Mouse (Mus musculus): ENCODE measurements around the gene Guca2a.

Gene Guca2a

DNA sequence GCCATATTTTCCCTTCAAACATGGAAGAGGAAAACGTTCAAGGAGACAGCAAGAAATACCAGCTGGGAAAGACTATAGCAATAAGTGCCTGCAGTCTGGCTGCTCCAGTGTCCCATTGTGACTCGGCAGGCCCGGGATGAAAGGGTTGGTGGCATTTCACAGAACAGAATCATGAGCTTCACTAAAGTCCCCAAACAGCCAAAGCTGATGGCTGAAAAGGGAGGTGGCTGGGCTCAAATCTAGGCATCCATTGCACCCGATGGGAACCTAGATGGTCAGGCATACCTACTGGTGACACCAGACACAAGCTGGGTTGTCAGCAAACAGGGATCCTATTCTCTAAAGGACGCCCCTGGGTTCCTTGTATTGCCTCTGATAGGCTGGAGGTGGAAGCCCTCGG is 442 bp downstream of the Guca2a start:
- no peak for DNase-seq (ENCODE audit: extremely low read depth, low read depth, low spot score)

DNA sequence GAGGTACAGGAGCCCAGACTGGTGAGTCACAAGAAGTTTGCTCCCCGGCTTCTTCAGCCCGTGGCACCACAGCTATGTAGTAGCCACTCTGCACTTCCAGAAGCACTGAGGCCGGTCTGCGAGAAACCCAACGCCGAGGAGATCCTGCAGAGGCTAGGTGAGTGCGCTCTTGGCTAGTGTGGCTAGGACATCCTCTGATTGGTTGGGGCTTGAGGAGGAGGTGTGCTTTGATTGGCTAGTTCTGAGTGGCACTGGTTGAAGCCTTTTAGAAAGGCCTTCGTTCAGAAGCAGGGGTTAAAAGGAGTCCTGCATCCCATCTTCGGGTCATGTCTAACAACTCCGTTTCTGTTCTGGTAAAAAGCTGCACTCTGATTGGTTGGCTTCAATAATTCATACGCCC is 1.2 kb downstream of the Guca2a start:
- no peak for DNase-seq (ENCODE audit: extremely low read depth, low read depth, low spot score)

DNA sequence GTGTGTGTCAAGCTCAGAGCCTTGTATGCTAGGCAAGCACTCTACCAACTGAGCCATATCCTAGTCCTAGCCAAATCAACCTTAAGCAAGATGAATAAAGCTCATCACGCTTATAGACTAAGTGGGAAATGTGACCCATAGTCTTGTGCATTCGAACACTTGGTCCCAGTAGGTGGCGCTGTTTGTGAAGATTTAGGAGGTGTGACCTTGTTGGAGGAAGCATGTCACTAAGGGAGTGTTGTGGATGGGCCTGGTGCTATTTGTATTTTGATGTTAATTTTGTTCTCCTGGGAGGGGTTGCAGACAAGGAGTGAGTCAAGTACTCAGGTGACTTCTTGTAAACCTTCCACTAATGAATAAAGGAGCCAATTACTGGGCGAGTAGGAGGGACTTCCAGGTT is 5.2 kb downstream of the Guca2a start:
- DNase-seq (ENCODE audit: extremely low read depth, low read depth, low spot score) = no peak

DNA sequence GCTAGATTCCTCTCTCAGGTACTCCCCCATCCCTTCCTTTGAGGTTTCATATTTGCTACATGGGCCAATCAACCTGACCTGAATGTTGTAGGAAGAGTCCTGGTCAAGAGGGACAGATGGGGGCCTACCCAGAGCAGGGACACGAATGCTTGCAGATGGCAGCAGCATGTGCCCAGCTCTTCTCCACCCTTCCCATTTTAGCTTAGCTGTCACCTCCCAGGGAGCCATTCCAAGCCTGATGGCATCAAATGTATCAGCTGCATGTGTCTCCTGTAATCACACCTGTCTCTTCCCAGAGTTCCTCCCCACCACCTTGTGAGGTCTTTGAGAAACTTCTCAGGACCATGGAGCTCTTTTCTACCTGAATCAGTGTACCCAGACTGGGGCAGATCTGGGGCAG is 19.5 kb downstream of the Guca2a start:
- DNase-seq (ENCODE audit: extremely low read depth, low read depth, low spot score) = no peak

DNA sequence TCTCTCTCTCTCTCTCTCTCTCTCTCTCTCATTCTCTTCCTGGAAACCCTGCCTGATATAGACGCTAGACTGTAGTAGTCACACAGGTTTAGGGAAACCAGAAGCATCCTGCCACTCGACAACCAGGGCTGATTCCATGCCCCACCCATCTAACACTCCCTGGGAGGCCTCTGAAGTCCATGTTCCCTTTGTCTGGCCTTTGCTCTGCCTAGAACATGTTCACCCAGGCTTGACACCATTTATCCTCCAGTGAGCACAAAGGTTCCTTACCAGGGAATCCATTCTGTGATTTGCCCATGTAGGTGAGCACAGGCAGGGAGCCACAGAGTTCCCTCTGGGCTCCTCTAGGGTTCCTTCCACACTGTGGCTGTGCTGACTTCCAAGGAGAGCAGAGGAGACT is 20.7 kb downstream of the Guca2a start:
- DNase-seq (ENCODE audit: extremely low read depth, low read depth, low spot score) = no peak

DNA sequence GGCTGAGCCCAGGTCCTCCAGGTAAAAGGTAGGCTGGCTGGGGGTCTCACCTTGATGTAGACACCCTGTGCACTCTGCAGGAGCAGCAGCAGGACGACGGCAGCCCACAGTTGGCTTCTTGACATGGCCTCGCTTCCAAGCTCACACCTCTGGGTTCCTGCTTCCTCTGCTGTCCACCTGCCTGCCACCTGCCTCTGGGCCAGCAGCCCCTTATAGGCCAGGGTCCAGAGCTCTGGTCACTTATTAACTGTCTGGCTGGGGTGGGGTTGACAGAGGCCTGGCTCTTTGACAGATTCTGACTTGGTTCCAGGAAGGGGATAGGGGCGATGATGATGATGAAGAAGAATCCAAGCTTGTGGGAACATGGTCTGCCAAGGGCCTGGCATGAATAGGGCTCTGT is 21.2 kb downstream of the Guca2a start, which contains the start of gene Guca2b:
Guca2b (minus strand) TSS at position 224 of the 400 bp plus-strand sequence.
- DNase-seq (ENCODE audit: extremely low read depth, low read depth, low spot score) = no peak

DNA sequence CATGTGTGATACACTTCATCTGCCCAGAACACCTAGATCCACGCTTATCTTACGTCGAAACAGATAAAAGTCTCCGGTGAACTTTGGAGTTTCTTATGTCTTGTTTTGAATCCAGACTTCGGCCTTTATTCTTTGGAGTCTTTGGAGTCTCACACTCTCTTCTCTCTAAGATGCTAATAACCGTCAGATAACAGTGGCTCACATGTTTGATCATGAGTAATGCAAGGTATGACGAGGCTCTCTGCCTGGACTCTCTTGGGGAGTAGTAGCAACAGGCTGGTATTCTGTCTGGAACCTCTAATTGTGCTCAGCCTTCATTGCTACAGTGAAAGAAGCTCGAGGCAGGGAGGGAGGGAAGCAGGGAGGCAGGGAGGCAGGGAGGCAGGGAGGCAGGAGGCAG is 22.5 kb downstream of the Guca2a start:
- DNase-seq (ENCODE audit: extremely low read depth, low read depth, low spot score) = no peak

DNA sequence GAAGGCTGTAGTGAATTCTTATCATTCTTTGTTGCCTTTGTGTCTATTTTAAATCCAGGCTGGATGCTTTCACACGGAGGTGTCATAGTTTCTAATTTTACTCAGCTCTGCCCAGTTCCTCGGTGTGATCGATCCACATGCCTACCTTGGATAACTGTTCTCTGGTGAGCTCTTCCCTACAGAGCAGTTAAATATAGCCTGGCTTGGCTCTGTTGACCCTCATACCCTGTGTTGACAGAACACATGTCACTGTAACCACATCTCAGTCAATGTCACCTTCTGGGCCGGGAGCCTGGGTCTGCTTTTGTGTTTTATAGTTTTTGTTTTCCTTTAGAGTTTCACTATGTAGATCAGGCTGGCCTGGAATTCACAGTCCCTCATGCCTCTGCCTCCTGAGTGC is 24.6 kb downstream of the Guca2a start:
- no peak for DNase-seq (ENCODE audit: extremely low read depth, low read depth, low spot score)

DNA sequence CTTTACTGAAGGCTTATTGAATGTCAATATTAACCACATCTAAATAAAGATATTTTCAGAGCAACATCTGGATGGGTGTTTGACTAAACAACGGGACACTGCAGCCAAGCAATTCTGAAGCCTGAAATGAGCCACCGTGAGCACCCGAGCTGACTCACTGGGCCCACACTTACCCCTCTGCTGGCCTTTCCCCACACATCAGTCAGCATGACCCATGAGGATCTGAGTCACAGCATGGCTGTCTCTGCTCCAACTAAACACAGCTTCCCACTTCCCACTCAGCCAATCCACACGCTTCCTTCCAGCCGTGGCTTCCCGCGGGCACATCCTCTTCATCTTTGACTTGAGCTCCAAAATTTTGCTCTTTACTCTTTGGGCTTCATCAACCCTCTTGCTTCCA is 25.5 kb downstream of the Guca2a start:
- no peak for DNase-seq (ENCODE audit: extremely low read depth, low read depth, low spot score)

DNA sequence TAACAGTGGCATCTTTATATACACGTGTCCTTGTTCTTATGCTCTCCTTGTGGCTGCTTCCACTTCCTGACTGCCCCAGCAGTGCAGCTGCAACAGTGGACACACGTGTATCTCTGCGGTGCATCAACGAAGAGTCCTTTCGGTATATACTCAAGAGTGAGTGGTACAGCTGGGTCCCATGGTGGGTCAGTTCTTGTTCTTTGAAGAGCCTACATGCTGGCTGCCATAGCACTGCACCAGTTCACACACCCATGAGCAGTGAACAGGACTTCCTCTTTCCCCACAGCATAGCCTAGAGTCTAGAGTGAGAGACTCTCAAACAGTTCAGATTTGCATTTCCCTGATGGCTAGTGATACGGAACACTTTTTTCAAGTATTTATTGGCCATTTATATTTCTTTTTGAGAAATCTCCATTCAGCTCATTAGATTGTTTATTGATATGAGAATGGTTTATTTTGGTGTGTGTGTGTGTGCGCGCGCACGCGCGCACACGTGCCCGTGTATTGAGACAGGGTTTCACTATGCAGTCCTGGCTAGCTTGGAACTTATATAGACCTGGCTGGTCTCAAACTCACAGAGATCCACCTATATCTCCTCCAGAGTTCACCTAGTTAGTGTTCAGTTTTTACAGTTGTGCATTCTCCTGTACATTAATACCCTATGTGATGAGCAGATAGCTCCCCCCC is 26.0 kb downstream of the Guca2a start:
- no peak for DNase-seq (ENCODE audit: extremely low read depth, low read depth, low spot score)

DNA sequence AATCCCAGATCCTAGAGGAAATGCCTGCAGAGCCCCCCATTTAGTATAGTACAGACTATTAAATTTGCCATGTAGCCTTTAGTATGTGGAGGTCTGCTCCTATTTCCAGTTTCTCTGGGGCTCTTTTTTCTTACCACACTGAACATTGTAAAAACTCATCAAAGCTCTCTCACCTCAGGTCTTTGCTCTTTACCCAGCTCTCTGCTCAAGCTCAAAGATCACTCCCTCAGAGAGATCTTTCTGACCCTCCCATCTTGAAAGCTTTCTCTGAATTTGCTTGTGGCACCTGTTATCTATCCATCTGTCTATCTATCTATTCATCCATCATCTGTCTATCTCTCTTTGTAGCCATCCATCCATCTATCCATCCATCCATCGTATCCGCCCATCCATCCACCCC is 27.7 kb downstream of the Guca2a start:
- DNase-seq (ENCODE audit: extremely low read depth, low read depth, low spot score) = no peak

DNA sequence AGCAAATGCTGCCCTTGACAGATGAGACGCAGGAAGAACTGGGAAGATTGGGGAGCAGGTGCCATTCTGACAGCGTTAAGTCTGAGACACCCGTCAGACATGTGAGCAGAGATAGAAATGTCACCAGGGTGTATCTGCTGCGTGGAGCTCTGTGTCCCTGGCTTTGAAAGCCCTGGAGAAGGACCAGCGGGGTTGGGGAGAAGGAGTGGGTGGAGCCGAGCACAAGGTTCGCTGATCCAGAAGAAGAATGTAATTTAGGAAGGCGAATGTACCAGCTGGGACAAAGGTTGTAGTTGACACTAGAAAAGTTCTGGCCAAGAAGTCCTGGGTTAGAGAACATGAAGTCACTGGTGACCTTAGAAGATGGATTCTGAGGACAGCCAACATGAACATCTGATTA is 28.6 kb downstream of the Guca2a start:
- DNase-seq (ENCODE audit: extremely low read depth, low read depth, low spot score) = no peak

DNA sequence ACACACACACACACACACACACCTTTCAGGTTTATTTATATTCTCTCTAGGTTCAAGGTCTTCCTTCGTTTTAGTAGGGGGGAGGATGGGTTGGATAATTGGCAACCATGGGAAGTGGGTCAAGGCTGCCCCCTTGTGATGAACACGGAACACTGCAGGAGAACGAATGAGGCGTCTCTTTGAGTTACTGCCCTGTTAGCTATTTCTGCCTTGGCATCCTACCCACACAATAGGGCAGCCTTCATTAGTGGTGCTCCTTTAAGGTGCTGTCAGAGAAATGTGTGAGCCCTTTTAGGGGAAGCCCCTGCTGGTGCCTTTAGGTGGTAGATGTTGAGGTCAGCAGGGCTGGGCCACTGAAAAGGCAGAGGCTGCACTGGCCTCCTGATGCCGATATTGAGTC is 29.9 kb downstream of the Guca2a start:
- no peak for DNase-seq (ENCODE audit: extremely low read depth, low read depth, low spot score)

DNA sequence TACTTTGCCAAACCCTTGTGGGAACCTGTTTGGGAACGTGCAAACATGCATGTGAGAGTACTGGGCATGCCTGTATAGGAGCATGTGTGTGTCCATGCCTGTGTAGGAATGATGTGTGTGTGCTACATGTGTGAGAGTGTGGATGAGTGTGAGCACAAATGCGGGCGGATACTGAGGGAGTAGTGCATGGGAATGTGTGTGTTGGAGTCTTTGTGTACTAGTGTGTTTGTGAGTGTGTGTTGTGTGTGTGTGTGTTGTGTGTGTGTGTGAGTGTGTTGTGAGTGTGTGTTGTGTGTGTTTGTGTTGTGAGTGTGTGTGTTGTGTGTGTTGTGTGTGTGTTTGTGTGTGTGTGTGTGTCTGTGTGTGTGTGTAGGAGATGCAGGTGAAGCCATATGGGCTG is 30.7 kb downstream of the Guca2a start:
- no peak for DNase-seq (ENCODE audit: extremely low read depth, low read depth, low spot score)

DNA sequence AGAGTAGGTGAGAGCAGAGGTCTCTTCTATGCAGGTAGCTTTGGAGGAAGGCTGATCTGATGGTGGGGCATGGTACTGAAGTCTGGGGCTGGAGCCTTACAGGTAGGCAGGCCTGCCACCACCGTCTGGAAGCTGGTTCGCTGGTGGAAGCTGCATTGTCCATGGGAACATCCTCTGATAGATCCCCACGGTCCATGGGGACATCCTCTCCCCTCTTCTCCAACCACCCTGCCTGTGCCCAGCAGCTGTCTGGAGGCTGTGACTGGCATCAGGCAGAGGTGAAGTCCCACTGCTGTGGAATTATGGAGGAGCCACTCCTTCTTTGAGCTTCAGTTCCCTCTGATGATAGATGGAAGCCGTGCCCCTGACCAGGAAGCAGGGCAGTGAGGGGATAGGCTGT is 31.1 kb downstream of the Guca2a start:
- DNase-seq (ENCODE audit: extremely low read depth, low read depth, low spot score) = no peak

DNA sequence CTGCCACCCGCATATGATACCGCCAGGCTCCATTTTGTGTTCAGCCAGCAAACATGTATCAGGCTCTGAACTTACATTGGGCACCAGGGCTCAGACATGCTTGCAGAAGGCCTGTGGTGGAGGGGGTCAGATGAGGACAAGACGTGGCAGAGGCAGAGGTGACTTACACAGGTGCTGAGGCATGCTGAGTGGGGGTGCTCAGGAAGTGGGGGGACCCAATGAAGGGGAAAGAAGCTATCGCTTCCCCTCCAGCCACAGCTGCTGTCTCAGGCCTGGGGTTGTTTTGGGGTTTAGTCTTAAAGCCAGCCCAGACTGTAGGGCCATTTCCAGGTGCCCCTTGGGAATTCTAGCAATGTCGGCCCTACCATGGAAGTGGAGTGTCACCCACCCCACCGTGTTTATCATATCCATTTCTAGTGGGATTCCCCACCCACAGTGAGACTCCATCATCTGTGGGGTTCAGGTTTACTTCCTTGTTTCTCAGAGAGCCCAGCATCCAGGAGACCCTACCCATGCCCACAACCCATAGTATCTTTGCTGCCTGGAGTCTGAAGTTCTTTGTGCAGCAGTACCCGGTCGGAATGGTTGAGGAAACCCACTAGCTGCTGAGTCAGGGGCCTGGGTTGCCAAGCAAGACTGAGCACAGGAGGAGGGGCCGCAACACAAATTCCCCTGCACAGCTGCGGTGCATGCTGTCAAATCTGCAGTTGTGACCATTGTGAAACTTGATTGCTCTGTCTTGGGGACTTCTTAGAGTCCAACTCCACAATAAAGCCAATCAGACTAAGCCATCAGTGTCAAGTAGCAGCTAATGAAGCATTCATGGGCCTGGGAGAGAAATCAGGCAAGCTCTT is 32.1 kb downstream of the Guca2a start:
- DNase-seq (ENCODE audit: extremely low read depth, low read depth, low spot score) = no peak

DNA sequence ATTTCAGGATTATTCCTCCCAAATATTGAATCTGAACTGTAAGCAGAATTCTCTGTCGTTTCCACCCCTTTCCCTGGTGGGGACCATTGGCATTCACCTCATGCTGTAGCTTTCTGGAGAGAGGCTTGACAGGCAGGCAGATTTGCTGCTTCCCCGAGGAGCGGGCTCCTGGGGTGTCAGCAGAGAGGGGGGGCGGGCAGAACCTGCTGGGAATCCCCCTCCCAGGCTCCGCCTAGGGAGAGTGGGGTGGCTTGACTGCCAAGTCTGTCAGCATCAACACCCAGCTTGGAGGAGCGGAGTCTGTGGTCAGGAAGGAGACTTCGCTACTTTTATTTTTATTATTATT is 32.7 kb downstream of the Guca2a start:
- no peak for DNase-seq (ENCODE audit: extremely low read depth, low read depth, low spot score)

DNA sequence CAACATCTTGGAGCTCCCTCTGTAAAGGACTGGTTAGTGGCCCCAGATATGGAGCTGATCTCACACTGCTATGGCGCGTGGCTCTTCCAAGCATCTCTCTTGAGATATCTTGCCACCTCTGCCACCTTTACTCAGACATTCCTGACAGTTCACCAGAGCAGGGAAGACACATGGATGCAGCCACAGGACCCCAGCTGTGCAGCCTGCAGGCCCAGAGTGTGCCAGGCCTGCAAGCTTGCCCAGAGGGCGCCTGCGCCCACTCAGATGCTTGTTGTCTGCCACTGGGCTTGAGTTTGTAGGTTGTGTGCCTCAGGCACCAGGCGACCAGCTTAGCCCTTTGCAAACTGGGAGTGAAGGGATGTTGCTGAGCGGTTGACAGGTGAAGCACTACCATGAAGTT is 33.2 kb downstream of the Guca2a start:
- DNase-seq (ENCODE audit: extremely low read depth, low read depth, low spot score) = no peak

DNA sequence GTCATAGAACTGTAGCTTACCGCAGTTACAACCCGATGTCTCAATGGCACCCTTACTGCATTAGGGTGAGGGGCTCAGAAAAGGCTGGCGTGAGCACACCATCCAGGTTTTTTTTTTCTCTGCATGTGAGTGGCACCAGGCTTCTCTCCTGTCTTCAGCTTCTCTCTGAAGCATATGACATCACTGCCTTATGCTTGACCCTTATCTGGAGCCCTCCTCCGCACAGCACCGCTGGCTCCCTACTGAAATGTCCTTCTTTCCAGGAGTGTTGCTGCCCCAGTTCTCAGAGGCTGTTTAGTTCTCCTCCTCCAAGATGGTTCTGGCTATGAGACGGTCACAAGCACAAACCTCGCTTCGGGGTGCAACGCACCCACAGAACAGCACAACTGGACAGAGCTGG is 33.7 kb downstream of the Guca2a start:
- DNase-seq (ENCODE audit: extremely low read depth, low read depth, low spot score) = no peak

DNA sequence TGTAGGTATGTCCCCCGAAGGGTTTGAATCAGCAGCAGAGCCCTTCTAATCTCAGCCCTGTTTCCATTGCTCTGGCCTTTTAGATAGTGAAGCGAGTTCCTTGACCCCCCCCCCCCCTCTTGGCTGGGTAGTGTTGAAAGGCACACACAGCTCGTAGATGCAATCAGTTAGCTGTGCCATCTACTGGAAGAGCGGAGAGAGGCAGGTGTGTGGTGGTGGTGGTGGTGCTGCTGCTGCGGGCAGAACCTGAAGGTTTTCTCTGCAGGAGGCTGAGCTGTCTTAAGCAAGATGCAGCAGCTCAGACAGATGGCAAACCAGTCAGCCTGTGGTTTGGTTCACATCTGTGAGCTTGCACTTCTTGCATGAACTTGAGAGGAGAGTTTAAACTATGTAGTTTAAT is 35.2 kb downstream of the Guca2a start:
- no peak for DNase-seq (ENCODE audit: extremely low read depth, low read depth, low spot score)

DNA sequence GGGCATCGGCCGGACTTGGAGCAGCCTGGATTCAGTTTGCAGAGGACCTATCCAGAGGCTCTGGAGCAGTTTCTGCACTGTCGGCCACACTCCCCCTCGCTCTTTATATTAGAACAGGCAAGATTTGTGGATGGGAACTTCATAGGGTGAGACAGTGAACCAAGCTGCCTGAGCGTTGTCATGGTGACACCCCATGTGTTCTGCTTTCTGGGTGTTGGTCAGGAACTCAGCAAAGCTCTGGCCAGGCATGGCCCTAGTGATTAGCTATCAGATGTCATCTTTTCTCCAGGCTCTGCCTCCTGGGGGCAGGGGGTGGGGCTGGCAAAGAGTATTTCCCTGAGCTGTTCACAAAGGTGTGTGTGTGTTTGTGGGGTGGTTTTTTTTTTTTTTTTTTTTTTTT is 45.1 kb downstream of the Guca2a start:
- DNase-seq (ENCODE audit: extremely low read depth, low read depth, low spot score) = no peak

DNA sequence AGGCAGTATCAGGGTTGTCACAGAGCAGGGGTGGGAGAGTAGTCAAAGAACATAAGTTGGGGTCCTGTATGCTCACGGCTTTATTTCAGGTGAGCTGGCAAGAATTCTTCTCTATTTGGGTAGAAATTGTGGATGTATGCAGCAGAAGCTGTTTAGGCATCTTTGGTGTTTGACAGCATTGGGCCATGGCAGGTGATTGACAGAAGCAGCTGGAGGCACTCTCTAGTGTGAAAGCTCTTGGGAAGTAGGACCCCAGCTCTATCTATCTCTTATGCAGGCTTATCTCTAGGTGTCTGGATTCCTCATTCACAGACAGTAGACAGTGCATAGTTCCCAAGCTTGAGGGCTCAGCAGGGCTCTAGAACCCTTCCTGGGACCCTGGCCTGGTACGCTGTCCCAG is 48.2 kb downstream of the Guca2a start:
- DNase-seq (ENCODE audit: extremely low read depth, low read depth, low spot score) = no peak
